Mouse (Mus musculus): ENCODE measurements around the gene Gm11627. TPM values are rescaled to one million over a fixed set of nuclear protein-coding genes. Genes with fewer than 3 reads are reported as not detected.
A peak's percentile ranks its signal among the peaks of the same experiment; 100 is the strongest.
"Not testable (repeated sequence)": the region's sequence is repeated elsewhere in the genome, so short reads cannot be mapped to it uniquely, and the experiment has no call there.

The Gm11627 gene
- polyA plus RNA-seq, 1 experiment from 2014 or later, result 8.2 TPM

- Histone ChIP-seq H3K9me3 (no peaks in the 10 kb centered on the region), H3K36me3 (no peaks in the 10 kb centered on the region), H3K4me1 (peaks cover 3% of the 10 kb centered on the region; the same call in 1 of the 2 replicates), H3K27me3 (no peaks in the 10 kb centered on the region), H3K27ac (replicated peaks) (no peak overlapping the region), H3K4me2 (replicated peaks) (no peak overlapping the region), H3K4me3 (no peak overlapping the region), H3K9ac (replicated peaks) (no peak overlapping the region)
- no peak for ATAC-seq (replicated peaks)
- 80% methylated on average over 7 of the region's 7 CpGs for WGBS
These were observed 10.4 kb downstream of the Gm11627 start for GRCm38 (mm10) chr11:102568756-102569377.

GRCm38 (mm10) chr11:102568191-102568590, 11.1 kb downstream of the Gm11627 start:
- ATAC-seq (replicated peaks), result no peak
- Histone ChIP-seq H3K4me1 (peaks cover under 1% of the 10 kb centered on the region; the same call in 1 of the 2 replicates), H3K9me3 (no peaks in the 10 kb centered on the region), H3K27me3 (no peaks in the 10 kb centered on the region), H3K4me3 (no peak overlapping the region), H3K27ac (replicated peaks) (no peak overlapping the region), H3K9ac (replicated peaks) (no peak overlapping the region), H3K4me2 (replicated peaks) (no peak overlapping the region), H3K36me3 (no peaks in the 10 kb centered on the region)
- WGBS, result 78% methylated on average over 12 of the region's 12 CpGs

- Histone ChIP-seq H3K4me3 (no peak overlapping the region), H3K4me1 (no peaks in the 10 kb centered on the region), H3K9ac (replicated peaks) (no peak overlapping the region), H3K27ac (replicated peaks) (no peak overlapping the region), H3K27me3 (no peaks in the 10 kb centered on the region), H3K4me2 (replicated peaks) (no peak overlapping the region), H3K36me3 (no peaks in the 10 kb centered on the region), H3K9me3 (no peaks in the 10 kb centered on the region)
- no peak for ATAC-seq (replicated peaks)
- WGBS, result 97% methylated on average over 15 of the region's 15 CpGs
These were observed 11.5 kb downstream of the Gm11627 start for GRCm38 (mm10) chr11:102567723-102568122.

- Histone ChIP-seq H3K4me1 (no peaks in the 10 kb centered on the region), H3K4me3 (no peak overlapping the region), H3K9me3 (no peaks in the 10 kb centered on the region), H3K4me2 (replicated peaks) (no peak overlapping the region), H3K36me3 (no peaks in the 10 kb centered on the region), H3K27me3 (no peaks in the 10 kb centered on the region), H3K27ac (replicated peaks) (no peak overlapping the region), H3K9ac (replicated peaks) (no peak overlapping the region)
- 93% methylated on average over 6 of the region's 6 CpGs for WGBS
- ATAC-seq (replicated peaks), result no peak
These were observed 12.1 kb downstream of the Gm11627 start for GRCm38 (mm10) chr11:102567157-102567556.

GRCm38 (mm10) chr11:102566290-102566689, 13.0 kb downstream of the Gm11627 start:
- no peaks in the 10 kb centered on the region for H3K36me3 ChIP-seq
- WGBS, result 88% methylated on average over 1 of the region's 1 CpGs
- no peak overlapping the region for H3K4me3 ChIP-seq
- H3K27ac ChIP-seq (replicated peaks), result no peak overlapping the region
- no peak overlapping the region for H3K4me2 ChIP-seq (replicated peaks)
- no peaks in the 10 kb centered on the region for H3K9me3 ChIP-seq
- no peak overlapping the region for H3K9ac ChIP-seq (replicated peaks)
- no peaks in the 10 kb centered on the region for H3K27me3 ChIP-seq
- ATAC-seq (replicated peaks), result no peak
- no peaks in the 10 kb centered on the region for H3K4me1 ChIP-seq

- Histone ChIP-seq H3K4me2 (replicated peaks) (no peak overlapping the region), H3K4me3 (no peak overlapping the region), H3K9ac (replicated peaks) (no peak overlapping the region), H3K9me3 (no peaks in the 10 kb centered on the region), H3K4me1 (no peaks in the 10 kb centered on the region), H3K27me3 (no peaks in the 10 kb centered on the region), H3K27ac (replicated peaks) (no peak overlapping the region), H3K36me3 (no peaks in the 10 kb centered on the region)
- ATAC-seq (replicated peaks), result no peak
These were observed 13.5 kb downstream of the Gm11627 start for GRCm38 (mm10) chr11:102565741-102566140.

GRCm38 (mm10) chr11:102564952-102565671, 14.1 kb downstream of the Gm11627 start:
- WGBS, result 87% methylated on average over 14 of the region's 14 CpGs
- H3K36me3 ChIP-seq; H3K4me2 ChIP-seq (replicated peaks): not testable (repeated sequence)

GRCm38 (mm10) chr11:102558704-102559103, 20.6 kb downstream of the Gm11627 start:
- WGBS, result 88% methylated on average over 3 of the region's 5 CpGs
- Histone ChIP-seq H3K4me2 (replicated peaks) (no peak overlapping the region), H3K27ac (replicated peaks) (no peak overlapping the region), H3K4me3 (no peak overlapping the region), H3K9me3 (no peaks in the 10 kb centered on the region), H3K4me1 (peaks cover 17% of the 10 kb centered on the region), H3K27me3 (no peaks in the 10 kb centered on the region), H3K36me3 (no peaks in the 10 kb centered on the region), H3K9ac (replicated peaks) (no peak overlapping the region)
- no peak for ATAC-seq (replicated peaks)

More at GRCm38 (mm10) chr11:102564952-102565671, 14.1 kb downstream of the Gm11627 start:
- H3K4me1 ChIP-seq; H3K27me3 ChIP-seq; H3K9ac ChIP-seq (replicated peaks); H3K27ac ChIP-seq (replicated peaks); ATAC-seq (replicated peaks); H3K4me3 ChIP-seq; H3K9me3 ChIP-seq: not testable (repeated sequence)

GRCm38 (mm10) chr11:102557386-102557785, 21.9 kb downstream of the Gm11627 start:
- peaks cover 27% of the 10 kb centered on the region for H3K4me1 ChIP-seq
- no peaks in the 10 kb centered on the region for H3K36me3 ChIP-seq
- H3K4me2 ChIP-seq (replicated peaks), result no peak overlapping the region
- no peak overlapping the region for H3K27ac ChIP-seq (replicated peaks)
- H3K4me3 ChIP-seq, result no peak overlapping the region
- H3K9me3 ChIP-seq, result no peaks in the 10 kb centered on the region
- H3K27me3 ChIP-seq, result no peaks in the 10 kb centered on the region
- no peak overlapping the region for H3K9ac ChIP-seq (replicated peaks)
- WGBS, result 88% methylated on average over 1 of the region's 1 CpGs
- no peak for ATAC-seq (replicated peaks)

GRCm38 (mm10) chr11:102556716-102557074, 22.6 kb downstream of the Gm11627 start:
- H3K27ac ChIP-seq (replicated peaks), result peak overlapping the region; percentile 94
- no peak overlapping the region for H3K9ac ChIP-seq (replicated peaks)
- 26% methylated on average over 3 of the region's 3 CpGs for WGBS
- H3K4me2 ChIP-seq (replicated peaks), result peak overlapping the region; percentile 76
- peaks cover 33% of the 10 kb centered on the region for H3K4me1 ChIP-seq
- ATAC-seq (replicated peaks), result peak; percentile 14; the same call in 1 of the 2 replicates
- no peaks in the 10 kb centered on the region for H3K27me3 ChIP-seq
- H3K9me3 ChIP-seq, result no peaks in the 10 kb centered on the region
- H3K36me3 ChIP-seq, result no peaks in the 10 kb centered on the region
- peak overlapping the region; percentile 98 for H3K4me3 ChIP-seq

- peak within 1 kb of the TSS; percentile 94 for H3K27ac ChIP-seq (replicated peaks)
- 0% methylated on average over 44 of the region's 55 CpGs for WGBS
- H3K36me3 ChIP-seq, result no peaks in the 10 kb centered on the region
These were observed 23.1 kb downstream of the Gm11627 start, which contains the start of gene Gpatch8 for GRCm38 (mm10) chr11:102556031-102556715. Gpatch8 (minus strand) TSS chr11:102556392.

GRCm38 (mm10) chr11:102555400-102556030, 23.7 kb downstream of the Gm11627 start:
- H3K27me3 ChIP-seq, result no peaks in the 10 kb centered on the region
- H3K36me3 ChIP-seq, result no peaks in the 10 kb centered on the region
- peak; percentile 74 for ATAC-seq (replicated peaks)
- H3K27ac ChIP-seq (replicated peaks), result peak overlapping the region; percentile 94
- 0% methylated on average over 36 of the region's 39 CpGs for WGBS
- peaks cover 40% of the 10 kb centered on the region for H3K4me1 ChIP-seq
- peak overlapping the region; percentile 99 for H3K9ac ChIP-seq (replicated peaks)
- H3K9me3 ChIP-seq, result no peaks in the 10 kb centered on the region
- H3K4me3 ChIP-seq, result peak overlapping the region; percentile 98
- peak overlapping the region; percentile 76 for H3K4me2 ChIP-seq (replicated peaks)

More at GRCm38 (mm10) chr11:102556031-102556715, 23.1 kb downstream of the Gm11627 start, which contains the start of gene Gpatch8:
- peak; percentile 96 for ATAC-seq (replicated peaks)
- Histone ChIP-seq H3K9me3 (no peaks in the 10 kb centered on the region), H3K4me3 (peak within 1 kb of the TSS; percentile 98), H3K9ac (replicated peaks) (peak within 1 kb of the TSS; percentile 99), H3K27me3 (no peaks in the 10 kb centered on the region), H3K4me2 (replicated peaks) (peak within 1 kb of the TSS; percentile 76), H3K4me1 (peaks cover 36% of the 10 kb centered on the region)
